Mouse (Mus musculus) gastrocnemius, postnatal 25 days (tissue): ENCODE data around the gene Rtf2. TPM values are rescaled to one million over a fixed set of nuclear protein-coding genes. Genes with fewer than 3 reads are reported as not detected.

ENCODE experiments used
- DNase-seq: peaks from one replicate; pipeline ENCODE4 v3.0.0; 2022
- long read RNA-seq, 2 experiments: library from polyadenylated mRNA; stranded (forward); transcript quantifications; one replicate each; pipeline ENCODE4 v2.0.0; 2021
- total RNA-seq, 2 experiments: library from RNA; stranded (reverse); gene quantifications; 1 replicate in 1 of 2; 2 replicates in 1 of 2; pipeline ENCODE4 v1.2.3; 2021

The Rtf2 gene
- total RNA-seq: 10 to 100 TPM; 28.4 to 29.4 TPM
- long read RNA-seq, experiment 1, transcript Rtf2-201 (9 exons, 2,173 nt): major isoform, 46 of 55 reads
- long read RNA-seq, experiment 1, partial matches to known transcripts: 2 of 55 reads
- long read RNA-seq, experiment 1, other reads (novel, unspliced or antisense): 7 of 55 reads
- long read RNA-seq, experiment 2, transcript Rtf2-201 (9 exons, 2,173 nt): major isoform, 59 of 65 reads
- long read RNA-seq, experiment 2, partial matches to known transcripts: 4 of 65 reads
- long read RNA-seq, experiment 2, other reads (novel, unspliced or antisense): 2 of 65 reads

DNA sequence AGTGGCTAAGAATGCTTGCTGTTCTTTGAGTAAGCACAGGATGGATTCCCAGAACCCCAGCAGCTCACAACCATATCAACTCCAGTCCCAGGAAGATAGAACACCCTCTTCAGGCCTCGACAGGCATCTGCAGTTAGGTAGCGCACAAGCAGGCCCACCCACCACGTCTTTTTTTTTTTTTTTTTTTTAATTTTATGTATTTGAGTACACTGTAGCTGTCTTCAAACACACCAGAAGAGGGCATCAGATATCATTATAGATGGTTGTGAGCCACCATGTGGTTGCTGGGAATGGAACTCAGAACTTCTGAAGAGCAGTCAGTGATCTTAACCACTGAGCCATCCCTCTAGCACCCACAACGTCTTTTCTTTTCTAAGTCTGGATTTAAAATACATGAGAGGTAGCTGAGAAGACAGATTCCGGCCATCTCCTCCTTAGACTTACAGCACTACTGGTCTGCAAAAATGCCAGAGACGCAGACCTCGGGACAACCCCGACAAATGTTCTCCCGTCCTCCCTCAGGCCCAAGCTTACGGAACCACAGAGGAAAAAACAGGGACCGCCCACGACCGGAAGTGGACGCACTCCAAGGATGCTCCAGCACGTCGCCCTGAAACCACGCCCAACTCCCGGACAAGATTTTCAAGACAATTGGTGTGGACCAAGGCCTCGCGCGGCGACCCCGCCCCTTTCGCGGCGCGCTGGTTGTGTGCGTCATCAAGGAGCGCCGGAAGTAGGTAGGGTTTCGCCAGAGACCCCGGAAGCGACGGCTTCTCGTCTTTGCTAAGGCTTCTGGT is at the start of gene Rtf2:
Gene Rtf2 (plus strand): TSS at position 714 of the 797 bp plus-strand sequence.
- peak; percentile 98 for DNase-seq

DNA sequence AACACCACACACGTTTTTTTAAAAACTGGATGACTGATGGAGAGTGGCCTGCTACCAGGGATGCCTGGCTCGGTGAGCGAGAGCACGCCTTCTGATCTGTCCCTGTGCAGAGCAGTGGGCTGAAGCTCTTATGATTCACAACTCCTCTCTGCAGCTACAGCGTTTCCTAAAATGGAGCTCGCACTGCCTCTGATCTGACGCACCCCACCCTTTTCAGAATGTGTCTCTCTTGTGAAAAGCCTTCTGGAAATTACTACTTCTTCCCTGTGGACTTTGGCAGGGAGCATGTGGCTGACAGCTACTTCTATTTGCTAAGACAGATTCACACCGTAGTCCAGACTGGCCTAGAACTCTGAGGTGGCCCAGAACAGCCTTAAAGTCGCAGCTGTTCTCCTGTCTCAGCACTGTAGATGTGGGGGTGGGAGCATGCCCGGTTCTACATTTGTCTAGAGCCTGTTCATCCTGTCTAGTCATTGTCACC is 48.3 kb upstream of the Rtf2 start:
- DNase-seq: no peak

DNA sequence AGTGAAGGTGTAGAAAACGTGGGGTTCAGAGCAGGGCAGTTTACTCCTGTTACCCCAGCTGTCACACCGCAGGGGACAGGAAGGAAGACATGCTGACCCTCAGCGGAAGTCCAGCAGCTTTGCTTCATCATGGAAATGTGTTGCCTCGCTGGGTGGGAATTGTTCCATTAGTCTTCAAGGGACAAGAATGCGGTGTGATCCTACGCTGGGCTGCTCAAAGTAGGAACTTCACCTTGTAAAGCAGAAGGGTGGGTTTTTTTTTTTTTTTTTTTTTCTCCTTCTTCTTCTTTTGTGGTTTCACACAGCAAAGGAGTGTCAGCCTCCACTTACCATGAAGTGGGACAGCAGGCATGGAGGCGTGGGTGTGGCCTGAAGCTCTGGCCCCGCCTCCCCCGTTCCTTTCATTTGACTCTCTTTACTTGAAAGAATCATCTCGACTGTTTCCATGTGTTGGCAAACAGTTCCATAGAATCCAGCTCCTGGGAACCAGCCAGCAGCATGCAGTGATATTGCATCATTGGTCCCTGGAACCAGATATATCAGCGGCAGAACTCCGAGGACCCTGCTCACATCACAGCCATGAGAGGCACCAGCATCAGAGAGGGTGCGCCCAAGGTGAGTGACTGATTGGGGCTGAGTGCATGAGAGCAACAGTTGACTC is 46.8 kb upstream of the Rtf2 start, which contains the start of gene Cass4:
Gene Cass4 (plus strand): TSS at position 404 of the 661 bp plus-strand sequence.
- DNase-seq: peak; percentile 20

DNA sequence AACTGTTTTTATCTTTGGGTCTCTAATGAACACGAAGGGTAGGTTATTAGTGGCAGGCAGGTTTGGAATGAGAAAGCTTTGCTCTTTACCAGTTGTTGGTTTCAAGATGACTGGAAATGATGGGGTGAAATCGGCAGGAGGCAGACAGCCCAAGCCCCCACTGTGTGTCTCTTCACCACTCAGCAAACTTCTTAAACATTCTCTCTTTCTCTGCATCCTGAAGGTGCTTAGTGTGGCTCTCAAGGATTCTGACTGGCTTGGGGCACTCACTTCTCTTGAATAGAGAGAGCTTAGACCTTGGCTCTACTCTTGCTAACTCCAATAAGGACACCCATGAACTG is 46.3 kb upstream of the Rtf2 start:
- DNase-seq: no peak

DNA sequence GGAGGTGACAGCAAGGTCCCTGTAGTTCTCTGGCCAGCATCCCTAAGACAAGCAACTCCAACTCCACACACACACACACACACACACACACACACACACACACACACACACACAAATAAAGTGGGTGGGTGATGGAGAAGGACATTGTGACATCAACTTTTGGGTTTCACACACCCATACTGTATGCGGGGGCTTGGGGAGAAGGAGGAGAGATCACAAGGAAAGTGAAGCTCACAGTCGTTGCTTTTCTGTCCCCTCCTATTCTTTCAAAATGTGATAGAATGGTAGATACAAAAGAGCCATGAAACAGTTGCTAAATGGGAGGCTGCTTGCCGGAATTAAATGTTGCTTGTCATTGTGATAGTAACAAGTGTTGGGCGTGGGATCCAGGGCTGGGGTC is 45.7 kb upstream of the Rtf2 start:
- no peak for DNase-seq

DNA sequence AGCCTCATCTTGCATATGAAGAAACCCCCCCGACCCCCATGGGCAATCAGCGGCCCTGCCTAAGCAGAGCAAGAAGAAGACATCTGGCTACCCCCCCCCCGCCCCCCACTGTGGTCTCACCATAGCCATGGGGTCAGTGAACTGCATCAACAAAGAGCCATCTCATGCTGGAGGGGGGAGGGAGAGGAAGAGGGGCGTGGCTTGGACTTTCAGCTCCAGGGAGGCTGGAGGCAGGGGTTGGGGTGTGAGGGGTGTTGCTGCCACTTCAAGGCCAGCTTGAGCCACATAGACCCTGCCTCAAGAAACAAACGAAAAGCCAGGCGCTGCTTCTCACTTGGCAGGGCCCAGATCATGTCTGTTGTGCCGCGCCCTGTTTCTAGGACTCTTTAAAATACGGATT is 44.4 kb upstream of the Rtf2 start:
- DNase-seq: no peak

DNA sequence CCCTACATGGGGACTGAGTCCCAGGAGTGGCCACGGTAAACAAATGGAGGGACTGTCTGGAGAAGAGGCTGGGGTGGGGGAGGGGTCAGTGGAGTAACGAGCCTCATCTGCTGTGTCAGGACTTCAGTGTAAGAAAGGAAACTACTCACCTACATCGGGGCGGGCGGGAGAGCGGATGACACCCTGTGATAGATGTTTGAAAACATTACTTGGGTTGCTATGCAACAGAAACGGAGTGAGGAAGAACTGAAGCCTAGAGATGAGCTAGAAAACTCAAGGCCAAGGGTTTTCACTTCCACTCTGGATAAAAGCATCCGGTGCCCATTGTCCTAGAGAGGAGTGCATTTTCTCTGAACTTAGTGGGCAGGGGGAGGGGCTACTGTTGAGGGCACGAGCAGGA is 40.5 kb upstream of the Rtf2 start:
- no peak for DNase-seq

DNA sequence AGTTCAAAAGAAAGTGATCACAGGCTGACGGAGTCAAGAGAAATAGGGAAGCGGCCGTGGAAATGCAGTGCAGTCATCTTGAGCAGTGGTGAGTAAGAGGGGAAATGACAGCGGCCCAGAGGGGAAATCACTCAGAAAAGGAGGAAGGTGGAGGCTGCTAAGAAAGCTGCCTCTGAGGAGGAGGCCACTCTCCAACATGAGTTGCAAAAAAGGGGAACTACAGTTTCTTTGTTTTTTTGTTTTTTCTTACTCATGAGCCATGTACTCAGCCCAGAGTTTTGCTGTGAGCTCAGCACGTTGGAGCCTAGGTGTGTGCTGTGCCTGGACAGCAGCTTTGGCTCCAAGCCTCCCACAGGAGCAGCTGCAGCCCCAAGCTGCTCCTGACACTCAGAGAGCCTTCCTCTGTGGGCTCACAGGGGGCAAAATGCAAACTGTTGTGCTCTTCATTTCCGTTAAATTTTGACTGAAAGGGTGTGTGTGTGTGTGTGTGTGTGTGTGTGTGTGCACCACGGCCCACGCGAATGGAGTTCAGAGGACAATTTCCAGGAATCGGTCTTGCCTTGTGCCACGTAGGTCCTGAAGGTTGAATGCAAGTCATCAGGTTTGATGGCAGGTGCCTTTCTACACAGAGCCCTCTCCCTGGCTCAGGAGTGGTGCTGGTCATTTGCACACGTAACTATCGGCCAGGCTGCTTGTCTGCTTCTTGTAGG is 39.1 kb upstream of the Rtf2 start:
- DNase-seq: no peak

DNA sequence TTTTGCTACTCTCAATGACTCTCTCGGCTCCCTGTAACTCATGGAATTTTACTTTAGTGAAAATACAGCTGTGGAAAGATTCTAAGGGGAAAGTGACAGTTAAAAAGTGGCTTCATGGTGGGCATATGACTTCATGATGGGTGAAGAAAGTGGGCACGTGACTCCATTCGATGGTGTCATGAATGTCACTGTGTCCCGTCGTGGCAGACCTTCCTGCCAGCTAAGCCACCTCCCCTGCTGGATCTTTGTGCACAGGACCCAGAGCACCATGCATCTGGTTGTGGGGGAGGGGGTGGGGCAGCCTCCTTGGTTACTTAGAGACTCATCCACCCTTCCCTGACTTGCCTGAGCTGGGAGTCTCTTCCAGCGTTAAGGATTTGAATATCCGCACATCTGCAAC is 36.1 kb upstream of the Rtf2 start:
- DNase-seq: no peak

DNA sequence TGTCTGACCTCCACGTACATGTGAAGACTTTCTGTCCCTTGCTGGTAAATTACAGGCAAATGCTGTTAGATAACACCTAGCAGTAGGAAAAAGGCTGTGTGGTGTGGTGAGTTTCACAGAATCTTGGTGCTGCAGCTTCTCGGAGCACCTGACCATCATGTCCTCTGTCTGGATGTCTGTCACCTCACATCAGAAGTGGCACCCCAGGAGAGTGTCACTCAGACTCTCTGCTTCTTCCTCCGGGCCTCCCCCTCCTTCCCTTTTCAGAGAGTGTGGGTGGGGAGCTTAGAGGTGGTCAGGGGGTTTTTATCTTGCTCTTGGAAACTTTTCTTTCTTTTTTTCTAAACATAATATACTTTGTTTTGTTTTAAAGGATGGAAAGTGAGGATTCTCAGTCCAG is 35.3 kb upstream of the Rtf2 start:
- no peak for DNase-seq

DNA sequence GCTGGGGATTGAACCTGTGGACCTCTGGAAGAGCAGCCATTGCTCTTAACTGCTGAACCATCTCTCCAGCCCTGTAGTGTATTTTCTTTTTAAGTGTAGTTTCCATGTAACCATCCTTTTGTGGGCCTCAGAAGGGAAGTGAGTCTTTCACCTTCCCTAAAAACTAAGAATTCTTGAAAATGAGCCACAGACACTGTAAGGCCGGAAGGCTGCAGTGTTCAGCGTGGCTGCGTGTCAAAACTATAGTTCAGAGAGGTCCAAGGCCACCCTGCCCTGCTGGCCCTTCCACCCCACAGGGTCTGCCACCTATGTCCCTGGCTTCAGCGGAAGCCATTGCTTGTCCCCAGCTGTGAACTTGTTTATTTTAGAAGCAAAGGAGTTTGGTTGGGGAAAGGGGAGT is 34.2 kb upstream of the Rtf2 start:
- DNase-seq: no peak

DNA sequence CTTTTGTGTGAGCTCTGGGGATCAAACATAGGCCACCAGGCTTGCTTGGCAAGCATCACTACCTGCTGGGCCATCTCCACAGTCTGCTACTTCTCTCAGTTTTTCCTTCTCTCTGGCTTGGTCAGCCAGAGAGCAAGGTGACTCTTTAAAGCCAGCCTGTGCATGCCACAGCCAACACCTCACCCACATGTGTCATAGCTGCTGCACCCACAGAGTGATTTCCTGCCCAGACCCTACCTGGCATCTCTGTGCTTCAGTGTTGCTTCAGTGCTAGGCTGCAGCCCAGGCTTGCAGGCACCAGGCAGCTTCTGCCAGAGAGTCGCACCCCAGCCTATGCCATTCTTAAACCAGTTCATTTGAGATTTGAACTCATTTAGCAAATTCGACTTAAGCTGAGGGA is 32.9 kb upstream of the Rtf2 start:
- DNase-seq: no peak

DNA sequence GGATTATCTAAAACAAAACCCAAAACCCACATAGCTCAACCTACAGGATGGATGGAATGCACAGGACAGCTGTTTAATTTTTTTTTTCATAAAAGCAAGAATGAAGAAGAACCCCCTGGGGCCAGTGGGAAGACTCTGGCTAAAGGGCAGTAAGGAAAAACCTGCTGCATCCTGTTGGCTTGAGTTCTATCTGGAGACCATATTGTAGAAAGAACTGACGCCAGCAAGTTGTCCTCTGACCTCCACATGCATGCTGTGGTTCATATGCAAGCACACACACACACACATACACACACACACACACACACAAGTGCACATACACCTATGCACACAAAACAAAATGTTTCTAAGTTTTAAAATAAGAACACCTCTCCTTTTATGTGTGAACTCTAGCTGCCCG is 29.7 kb upstream of the Rtf2 start:
- no peak for DNase-seq

DNA sequence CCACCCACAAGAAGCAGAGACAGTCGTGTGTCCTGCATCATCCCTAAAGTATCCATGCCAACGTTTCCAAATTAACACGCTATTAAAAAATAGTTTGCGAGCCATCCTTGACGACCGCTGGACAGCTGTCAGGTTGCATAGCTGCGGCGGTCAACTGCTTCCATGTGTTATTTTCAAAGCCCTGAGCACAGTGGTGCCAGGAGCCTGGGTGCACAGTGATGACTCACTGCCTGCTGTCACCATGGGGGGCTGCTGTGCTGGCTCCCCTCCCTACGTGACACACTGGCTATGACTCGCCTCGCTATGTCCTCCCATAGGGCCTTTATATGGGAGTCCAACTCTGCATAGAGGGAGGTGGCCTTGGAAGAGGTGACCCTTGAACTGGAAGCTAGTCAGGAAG is 29.3 kb upstream of the Rtf2 start:
- no peak for DNase-seq

DNA sequence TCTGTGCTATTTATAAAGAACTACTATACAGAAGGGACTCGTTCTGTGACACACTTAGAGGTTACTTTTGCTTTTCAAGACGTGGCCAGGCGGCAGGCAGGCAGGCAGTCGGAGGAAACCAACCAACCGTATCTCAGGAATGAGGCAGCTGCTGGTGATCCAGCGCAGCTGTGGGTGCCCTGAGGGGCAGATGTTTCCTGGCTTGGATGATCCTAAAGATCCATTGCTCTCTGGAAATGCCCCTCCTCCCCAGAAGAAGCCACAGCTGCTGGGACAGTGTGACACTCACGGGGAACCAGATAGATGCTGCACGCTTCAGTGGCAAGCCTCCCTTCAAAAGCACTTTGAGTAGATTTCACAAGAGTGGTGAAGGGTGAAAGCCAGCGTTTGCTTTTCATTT is 27.9 kb upstream of the Rtf2 start:
- DNase-seq: no peak

DNA sequence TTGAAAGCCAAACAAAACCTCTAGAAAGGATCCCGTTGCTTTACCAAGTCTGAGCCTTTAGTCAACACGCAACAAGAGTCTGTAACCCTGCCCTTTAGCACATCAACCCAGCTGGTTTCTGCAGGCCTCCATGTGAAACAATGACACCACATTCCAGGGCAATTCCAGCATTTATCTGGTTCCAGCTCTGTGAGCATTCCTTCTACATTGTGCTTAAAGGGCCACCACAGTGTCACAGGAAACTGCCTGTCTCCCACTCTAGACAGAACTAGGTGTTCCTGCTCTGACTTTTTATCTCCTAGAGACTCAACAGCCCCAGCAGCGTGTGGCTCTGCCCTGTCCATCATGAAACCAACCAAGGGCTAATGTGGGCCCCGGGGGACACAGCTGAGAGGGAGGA is 27.1 kb upstream of the Rtf2 start:
- DNase-seq: no peak

DNA sequence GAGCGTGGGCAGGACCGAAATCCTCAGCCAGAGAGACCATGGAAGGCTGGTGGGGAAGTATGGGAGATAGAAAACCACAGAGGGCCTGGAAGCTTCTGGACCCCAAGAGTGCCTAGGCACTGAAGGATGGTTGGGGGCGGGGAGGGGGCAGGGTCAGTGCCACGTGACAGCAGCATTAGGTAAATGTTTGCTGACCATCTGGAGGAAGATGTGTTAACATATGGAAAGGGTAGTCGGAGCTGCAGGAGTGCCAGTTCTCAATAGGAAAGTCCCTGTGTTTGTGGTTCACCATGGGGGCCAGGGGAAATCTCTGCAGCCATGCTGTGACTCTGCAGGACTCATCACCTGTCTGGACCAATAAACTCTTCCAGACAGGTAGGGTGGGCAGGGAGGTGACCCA is 26.5 kb upstream of the Rtf2 start:
- no peak for DNase-seq

DNA sequence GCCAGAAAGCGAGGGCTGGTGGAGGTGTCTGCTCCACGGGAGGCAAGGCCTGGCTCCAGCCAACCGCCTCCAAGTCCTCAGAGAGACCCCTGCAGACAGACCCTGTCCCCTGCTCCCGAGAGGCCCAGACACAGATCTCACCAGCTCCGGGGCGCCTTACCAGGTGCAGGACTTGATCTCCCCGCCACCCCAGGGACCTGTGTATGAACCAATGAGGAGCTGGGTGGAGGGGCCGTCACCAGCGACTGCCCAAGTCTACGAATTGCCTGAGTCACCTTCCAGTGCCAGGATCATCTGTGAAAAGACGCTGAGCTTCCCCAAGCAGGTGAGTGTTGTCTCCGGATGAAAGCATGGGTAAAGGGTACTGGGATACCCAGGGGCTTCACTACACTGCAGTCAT is 24.1 kb upstream of the Rtf2 start:
- no peak for DNase-seq

DNA sequence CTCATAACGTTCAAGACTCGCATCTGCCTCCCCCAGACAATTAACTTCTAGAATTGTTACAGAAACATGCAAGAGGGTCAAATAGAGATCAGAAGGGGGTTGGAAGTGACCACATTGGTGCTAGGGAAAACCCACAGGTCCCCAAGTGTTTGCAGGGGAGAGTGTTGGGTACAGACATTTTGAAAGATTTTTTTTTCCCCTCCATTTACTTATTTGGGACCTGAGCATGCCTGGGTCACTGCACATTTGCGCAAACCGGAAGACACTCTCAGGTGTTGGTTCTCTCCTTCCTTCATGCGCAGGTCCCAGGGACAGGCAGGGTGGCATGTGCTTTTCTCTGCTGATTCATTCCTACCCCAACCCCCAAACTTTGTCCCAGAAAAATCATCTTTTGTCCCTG is 23.5 kb upstream of the Rtf2 start:
- no peak for DNase-seq

DNA sequence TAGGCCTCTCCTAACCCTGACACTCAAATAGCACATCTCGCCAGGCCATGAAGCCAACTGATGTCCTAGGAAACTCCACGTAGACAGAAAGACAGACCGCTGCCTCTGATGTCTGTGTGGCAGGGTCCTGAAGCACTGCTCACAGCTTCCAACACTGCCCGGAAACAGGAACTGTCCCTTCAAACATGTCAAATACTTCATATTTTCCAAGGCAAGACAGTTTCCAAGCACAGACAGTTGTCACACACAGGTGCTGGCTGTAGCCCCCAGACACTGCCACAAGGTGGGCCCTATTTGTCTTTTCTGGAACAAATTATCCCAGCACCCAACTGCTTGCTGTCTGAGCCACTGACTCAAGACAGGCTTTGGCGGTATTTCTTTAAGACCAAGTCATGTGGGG is 22.1 kb upstream of the Rtf2 start:
- DNase-seq: no peak

DNA sequence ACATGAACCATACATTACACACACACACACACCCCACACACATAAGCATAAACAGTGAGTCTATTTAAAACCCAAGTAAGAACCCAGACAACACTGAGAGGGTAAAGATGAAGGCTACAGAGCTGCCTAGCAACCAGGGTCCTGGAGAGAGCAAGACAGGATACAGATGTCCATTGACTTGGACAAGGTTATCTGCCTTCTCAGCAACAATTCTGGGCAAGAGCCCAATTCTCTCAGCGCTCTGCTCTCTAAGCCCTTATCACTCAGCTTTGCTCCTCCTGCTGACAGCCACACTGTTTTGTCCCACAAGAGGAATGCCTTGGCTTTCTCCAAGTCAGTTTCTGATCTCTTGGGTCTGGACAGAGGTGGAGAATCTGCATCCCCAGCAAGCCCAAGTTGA is 9.7 kb upstream of the Rtf2 start:
- DNase-seq: no peak

DNA sequence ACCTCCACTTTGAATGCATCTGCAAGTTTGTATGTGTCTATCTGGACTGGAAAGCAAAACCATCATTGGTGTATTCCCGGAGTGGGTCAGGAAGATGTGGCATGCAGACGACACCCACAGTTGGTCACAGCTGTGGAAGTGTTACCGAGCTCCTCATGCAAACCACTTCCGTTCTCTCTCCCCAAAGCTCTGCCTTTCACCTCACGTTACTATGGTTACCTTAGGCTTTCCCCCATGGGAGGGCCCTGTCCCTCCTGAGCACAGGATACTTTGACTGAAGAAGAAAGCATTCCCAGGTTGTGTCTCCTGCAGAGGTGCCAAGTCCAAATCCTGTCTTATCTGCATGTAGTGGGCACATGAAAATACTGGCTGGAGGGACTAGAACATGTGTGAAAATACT is 6.6 kb upstream of the Rtf2 start:
- no peak for DNase-seq
